Mouse (Mus musculus): ENCODE measurements around the gene Gm5938.

Gm5938 gene

GRCm38 (mm10) chrX:78125167-78125566 is at the start of gene Gm5938:
Gene Gm5938, plus strand, starts transcription at chrX:78125467.
- no peak for DNase-seq (ENCODE audit: low spot score)

DNA sequence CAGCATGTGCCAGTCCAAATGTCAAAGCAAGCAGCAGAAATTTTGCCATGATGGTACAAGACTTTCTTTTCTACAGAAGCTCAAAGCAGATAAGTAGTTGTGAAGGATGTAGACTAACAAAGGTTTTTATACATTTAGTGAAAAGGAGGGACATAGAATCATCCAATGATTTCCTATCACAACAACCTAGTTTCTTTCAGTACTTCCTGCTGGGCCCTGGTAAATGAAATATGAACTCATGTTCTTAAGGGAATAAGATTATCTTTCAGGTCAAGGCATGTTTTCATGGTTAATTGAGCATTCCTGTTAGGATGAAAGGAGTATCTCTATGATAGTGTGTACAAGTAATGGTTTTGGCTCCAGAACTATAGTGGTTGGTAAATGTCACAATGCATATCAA is 34.0 kb upstream of the Gm5938 start, which contains the start of gene Obp1a:
Gene Obp1a (minus strand): TSS at position 101 of the 400 bp plus-strand sequence.
- no peak for DNase-seq (ENCODE audit: low spot score)
